Mouse (Mus musculus) midbrain, embryonic 16.5 days (tissue): ENCODE data around the gene Ptcd3. TPM values are rescaled to one million over a fixed set of nuclear protein-coding genes. Genes with fewer than 3 reads are reported as not detected.
A peak's percentile ranks its signal among the peaks of the same experiment; 100 is the strongest.

ENCODE experiments used
- ATAC-seq: fragments of 200-750 bp; cut with Nextera tagmentation; 2 replicates; pipeline ENCODE4 v1.8.0; 2017; ENCODE audit warnings: moderate TSS enrichment
- H3K27ac ChIP-seq: fragments of 300-500 bp; sonication (generic); 2 replicates; pipeline ENCODE4 v1.5.1; 2014; ENCODE audit warnings: mild to moderate bottlenecking, low read length, mixed read lengths
- H3K27me3 ChIP-seq: fragments of 300-500 bp; sonication (generic); 2 replicates; pipeline ENCODE4 v1.6.1; 2014; ENCODE audit warnings: low read depth, low read length, mixed read lengths; ENCODE audit not compliant: control insufficient read depth, insufficient read depth
- H3K36me3 ChIP-seq: fragments of 300-500 bp; sonication (generic); 2 replicates; pipeline ENCODE4 v1.6.1; 2014; ENCODE audit warnings: mild to moderate bottlenecking, low read length, moderate library complexity, mixed read lengths; ENCODE audit not compliant: control insufficient read depth, insufficient read depth
- H3K4me1 ChIP-seq: fragments of 300-500 bp; sonication (generic); 2 replicates; pipeline ENCODE4 v1.6.1; 2014; ENCODE audit warnings: mild to moderate bottlenecking, low read length, mixed read lengths; ENCODE audit not compliant: control insufficient read depth, insufficient read depth
- H3K4me2 ChIP-seq: fragments of 300-500 bp; sonication (generic); 2 replicates; pipeline ENCODE4 v1.6.1; 2014; ENCODE audit warnings: mild to moderate bottlenecking, low read length, mixed read lengths
- H3K4me3 ChIP-seq: fragments of 300-500 bp; sonication (generic); 2 replicates; pipeline ENCODE4 v1.5.1; 2014; ENCODE audit warnings: low read depth, mild to moderate bottlenecking, low read length, moderate library complexity, mixed read lengths
- H3K9ac ChIP-seq: fragments of 300-500 bp; sonication (generic); 2 replicates; pipeline ENCODE4 v1.6.1; 2014; ENCODE audit warnings: low read depth, low read length, mixed read lengths
- H3K9me3 ChIP-seq: fragments of 300-500 bp; sonication (generic); replicated peaks from 2 replicates; pipeline ENCODE4 v1.6.1; 2014; ENCODE audit warnings: mild to moderate bottlenecking, low read length, mixed read lengths; ENCODE audit not compliant: control insufficient read depth, poor library complexity, severe bottlenecking
- WGBS: fragments of 180-500 bp; shearing (Covaris S2); extraction: QIAGEN DNeasy Blood & Tissue Kit; methylation state at CpG from one replicate; pipeline ENCODE4 v1.1.7; 2014; 5-methylcytosine and 5-hydroxymethylcytosine counted together
- polyA plus RNA-seq: library from polyadenylated mRNA; unstranded; fragments of >200 nt; fragmentation: Nextera tagmentation; extraction: Ambion mirVana; gene quantifications from 2 replicates; pipeline ENCODE4 v1.2.1, GENCODE M21; 2015

Gene Ptcd3
- 75.6 and 84.6 TPM in 2 replicates for polyA plus RNA-seq

DNA sequence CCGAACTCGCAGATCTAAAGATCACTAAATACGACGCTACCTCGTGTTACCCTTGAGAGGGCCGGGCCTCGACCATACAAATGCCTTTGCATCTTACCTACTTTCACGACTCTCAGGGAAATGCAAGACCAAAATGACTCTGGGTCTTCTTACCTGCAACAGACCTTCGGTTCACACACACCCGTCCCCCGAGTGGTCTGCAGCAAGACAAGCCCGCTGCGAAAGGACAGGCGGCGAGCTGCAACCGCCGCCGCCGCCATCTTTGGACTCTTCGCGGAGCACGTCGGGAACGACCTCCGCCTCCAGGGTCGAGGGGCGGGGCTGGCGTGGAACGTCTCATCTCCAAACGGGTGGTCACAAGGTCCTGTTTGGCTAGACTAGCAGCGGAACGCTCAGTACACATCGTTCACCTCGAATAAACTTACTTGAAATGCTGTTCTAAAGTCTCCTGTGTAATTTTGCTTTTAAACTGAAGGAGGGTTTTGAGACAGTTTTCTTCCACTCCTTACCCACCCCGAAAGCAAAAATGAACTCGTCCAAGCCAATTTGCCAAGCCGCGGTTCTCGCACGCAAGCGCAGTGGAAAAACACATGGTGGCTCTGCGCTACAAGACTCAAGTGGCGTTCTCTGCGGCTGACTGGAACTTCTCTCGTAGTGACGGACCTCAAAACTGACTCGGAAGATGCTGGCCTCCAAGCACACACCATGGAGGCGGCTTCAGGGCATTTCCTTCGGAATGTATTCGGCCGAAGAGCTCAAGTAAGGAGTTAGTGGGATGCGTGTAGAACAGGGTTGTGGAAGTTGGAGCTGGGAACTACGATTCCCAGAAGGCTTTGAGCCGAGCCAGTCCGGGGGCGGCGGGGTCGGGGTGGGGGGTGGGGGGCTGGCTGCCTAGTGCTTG lies at the start of gene Ptcd3, which contains the start of gene Polr1a:
Ptcd3 (minus strand) TSS at position 270 of the 901 bp plus-strand sequence.
Polr1a (plus strand) TSS at position 573 of the 901 bp plus-strand sequence.
- WGBS = under 1% methylated on average over 58 of the region's 58 CpGs
- peak within 1 kb of the TSS; percentile 63 for H3K4me2 ChIP-seq
- H3K4me3 ChIP-seq = peak within 1 kb of the TSS; percentile 66
- ATAC-seq = peak; percentile 96
- no peaks in the 10 kb centered on the region for H3K9me3 ChIP-seq
- H3K27me3 ChIP-seq = no peaks in the 10 kb centered on the region
- peak within 1 kb of the TSS; percentile 63 for H3K9ac ChIP-seq
- peaks cover 10% of the 10 kb centered on the region for H3K36me3 ChIP-seq
- peaks cover 12% of the 10 kb centered on the region for H3K4me1 ChIP-seq
- H3K27ac ChIP-seq = peak within 1 kb of the TSS; percentile 78

DNA sequence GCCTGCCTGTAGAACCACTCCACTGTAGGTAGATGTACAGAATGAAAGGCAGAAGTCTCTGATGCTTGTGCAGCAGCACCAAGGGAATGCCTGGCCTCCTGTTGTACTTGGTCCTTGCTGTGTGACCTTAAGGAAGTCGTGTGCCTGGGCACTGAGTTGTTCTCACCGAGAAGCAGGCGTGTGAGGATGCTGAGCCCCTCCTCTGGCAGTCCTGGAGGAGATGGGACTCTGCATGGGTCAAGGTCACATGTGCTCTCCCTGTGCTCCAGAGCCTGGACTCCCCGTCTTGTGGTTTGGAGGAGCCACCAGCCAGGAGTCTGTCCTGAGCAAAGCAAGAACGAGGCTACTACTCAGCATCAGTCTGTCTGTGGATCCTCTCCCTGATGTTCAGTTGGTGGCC lies 42.6 kb upstream of the Ptcd3 start:
- Histone ChIP-seq H3K4me1 (no peaks in the 10 kb centered on the region), H3K4me2 (no peak overlapping the region), H3K27me3 (no peaks in the 10 kb centered on the region), H3K36me3 (peaks cover 33% of the 10 kb centered on the region), H3K4me3 (no peak overlapping the region), H3K27ac (no peak overlapping the region), H3K9ac (no peak overlapping the region), H3K9me3 (no peaks in the 10 kb centered on the region)
- no peak for ATAC-seq
- WGBS = 89% methylated on average over 5 of the region's 5 CpGs

- Histone ChIP-seq H3K4me1 (no peaks in the 10 kb centered on the region), H3K27me3 (no peaks in the 10 kb centered on the region), H3K4me3 (no peak overlapping the region), H3K9me3 (no peaks in the 10 kb centered on the region), H3K27ac (no peak overlapping the region), H3K9ac (no peak overlapping the region), H3K36me3 (peaks cover 33% of the 10 kb centered on the region), H3K4me2 (no peak overlapping the region)
- no peak for ATAC-seq
- WGBS = 88% methylated on average over 3 of the region's 3 CpGs
These were observed 42.0 kb upstream of the Ptcd3 start for GRCm38 (mm10) chr6:71950592-71950991.

- H3K4me1 ChIP-seq = no peaks in the 10 kb centered on the region
- no peak overlapping the region for H3K9ac ChIP-seq
- ATAC-seq = no peak
- no peaks in the 10 kb centered on the region for H3K9me3 ChIP-seq
- no peaks in the 10 kb centered on the region for H3K27me3 ChIP-seq
- H3K27ac ChIP-seq = no peak overlapping the region
- 95% methylated on average over 3 of the region's 3 CpGs for WGBS
- no peak overlapping the region for H3K4me2 ChIP-seq
- no peak overlapping the region for H3K4me3 ChIP-seq
- H3K36me3 ChIP-seq = peaks cover 32% of the 10 kb centered on the region
These were observed 41.2 kb upstream of the Ptcd3 start for GRCm38 (mm10) chr6:71949721-71950120.

- H3K36me3 ChIP-seq = peaks cover 18% of the 10 kb centered on the region
- no peaks in the 10 kb centered on the region for H3K4me1 ChIP-seq
- no peak overlapping the region for H3K4me2 ChIP-seq
- 95% methylated on average over 8 of the region's 8 CpGs for WGBS
- no peaks in the 10 kb centered on the region for H3K27me3 ChIP-seq
- no peak overlapping the region for H3K27ac ChIP-seq
- H3K4me3 ChIP-seq = no peak overlapping the region
- H3K9me3 ChIP-seq = no peaks in the 10 kb centered on the region
- no peak for ATAC-seq
- no peak overlapping the region for H3K9ac ChIP-seq
These were observed 37.6 kb upstream of the Ptcd3 start for GRCm38 (mm10) chr6:71946121-71946520.

- no peak overlapping the region for H3K9ac ChIP-seq
These were observed 36.6 kb upstream of the Ptcd3 start for GRCm38 (mm10) chr6:71945101-71945500.

DNA sequence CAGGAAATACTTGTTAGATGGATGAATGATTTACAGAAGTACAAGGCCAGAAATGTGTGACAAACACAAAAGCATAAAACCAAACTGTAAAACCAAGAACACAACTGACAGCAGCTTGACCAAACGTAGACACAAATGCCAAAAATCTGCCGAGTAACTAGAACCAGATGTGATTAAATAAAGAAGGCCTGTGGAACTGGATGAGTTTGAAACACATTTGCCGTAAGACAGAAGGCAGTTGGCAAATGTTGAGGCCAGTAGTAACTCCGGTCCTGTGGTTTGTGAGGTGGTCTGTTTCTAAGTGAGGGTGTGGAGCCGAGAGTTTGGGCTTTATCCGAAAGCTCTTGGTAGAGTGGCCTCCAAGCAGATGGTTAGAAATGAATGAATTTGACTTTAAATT lies 32.4 kb upstream of the Ptcd3 start:
- H3K36me3 ChIP-seq = peaks cover 16% of the 10 kb centered on the region
- no peaks in the 10 kb centered on the region for H3K9me3 ChIP-seq
- no peak overlapping the region for H3K27ac ChIP-seq
- H3K4me1 ChIP-seq = no peaks in the 10 kb centered on the region
- no peak overlapping the region for H3K9ac ChIP-seq
- H3K4me2 ChIP-seq = no peak overlapping the region
- no peak overlapping the region for H3K4me3 ChIP-seq
- ATAC-seq = no peak
- no peaks in the 10 kb centered on the region for H3K27me3 ChIP-seq
- WGBS = 94% methylated on average over 6 of the region's 6 CpGs

More at GRCm38 (mm10) chr6:71945101-71945500, 36.6 kb upstream of the Ptcd3 start:
- Histone ChIP-seq H3K36me3 (peaks cover 16% of the 10 kb centered on the region), H3K4me3 (no peak overlapping the region), H3K9me3 (no peaks in the 10 kb centered on the region), H3K27me3 (no peaks in the 10 kb centered on the region), H3K27ac (no peak overlapping the region), H3K4me2 (no peak overlapping the region), H3K4me1 (no peaks in the 10 kb centered on the region)
- ATAC-seq = no peak
- 93% methylated on average over 6 of the region's 6 CpGs for WGBS

GRCm38 (mm10) chr6:71935737-71936136 lies 27.2 kb upstream of the Ptcd3 start:
- 69% methylated on average over 2 of the region's 2 CpGs for WGBS
- Histone ChIP-seq H3K4me3 (no peak overlapping the region), H3K9me3 (no peaks in the 10 kb centered on the region), H3K36me3 (peaks cover 16% of the 10 kb centered on the region), H3K4me1 (no peaks in the 10 kb centered on the region), H3K9ac (no peak overlapping the region), H3K4me2 (no peak overlapping the region), H3K27ac (no peak overlapping the region), H3K27me3 (no peaks in the 10 kb centered on the region)
- no peak for ATAC-seq

DNA sequence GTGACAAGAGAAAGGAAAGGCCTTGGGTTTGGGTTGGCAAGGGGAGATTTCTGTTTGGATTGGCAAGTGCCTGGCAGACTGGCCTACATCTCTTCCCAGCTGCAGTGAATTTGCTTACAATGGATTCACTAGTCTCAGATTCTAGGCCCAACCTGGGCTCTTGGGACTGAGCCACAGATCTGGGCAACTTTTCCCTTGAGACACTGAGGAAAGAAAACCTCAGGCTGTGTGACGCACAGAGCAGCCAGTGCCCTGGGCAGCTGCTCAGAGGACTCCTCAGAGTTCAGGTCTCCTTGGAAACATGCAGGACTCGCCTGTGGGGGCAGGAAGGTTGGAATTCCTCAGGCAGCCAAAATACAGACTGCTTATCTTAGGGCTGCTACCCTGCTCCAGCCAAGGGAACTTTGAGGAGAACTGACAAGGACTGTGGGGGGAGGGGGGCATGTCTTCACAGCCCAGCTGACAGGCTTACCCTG lies 25.6 kb upstream of the Ptcd3 start:
- H3K4me3 ChIP-seq = no peak overlapping the region
- no peaks in the 10 kb centered on the region for H3K27me3 ChIP-seq
- H3K36me3 ChIP-seq = peaks cover 26% of the 10 kb centered on the region
- H3K4me1 ChIP-seq = no peaks in the 10 kb centered on the region
- no peak overlapping the region for H3K9ac ChIP-seq
- 0 out of 2 replicates have a peak, but pooled peaks have one; percentile 32 for ATAC-seq
- WGBS = 65% methylated on average over 2 of the region's 2 CpGs
- no peaks in the 10 kb centered on the region for H3K9me3 ChIP-seq
- no peak overlapping the region for H3K4me2 ChIP-seq
- H3K27ac ChIP-seq = no peak overlapping the region
